Mouse (Mus musculus) MEL (cell line): Measurements from ENCODE around the gene Zfp277.

Experiments used
- CTCF ChIP-seq, 3 experiments: IDR thresholded peaks in 2 of 3; conservative IDR thresholded peaks in 1 of 3; 2 replicates each; pipeline ENCODE4 v1.5.1; 2011 to 2012; ENCODE audit warnings: low read length in 3 of 3, low read depth in 2 of 3, mild to moderate bottlenecking in 2 of 3, improper control_type of control experiment in 1 of 3, inconsistent platforms in 1 of 3, mixed read lengths in 1 of 3, moderate library complexity in 1 of 3; ENCODE audit not compliant: control insufficient read depth in 1 of 3, insufficient read depth in 1 of 3, poor library complexity in 1 of 3, severe bottlenecking in 1 of 3
- EP300 ChIP-seq, 2 experiments: IDR thresholded peaks; 2 replicates each; pipeline ENCODE4 v1.6.1; 2011; ENCODE audit warnings: improper control_type of control experiment in 2 of 2, low read length in 2 of 2, low read depth in 1 of 2, mild to moderate bottlenecking in 1 of 2
- ETS1 ChIP-seq: IDR thresholded peaks from 2 replicates; pipeline ENCODE4 v1.6.1; 2012; ENCODE audit warnings: low read depth, mild to moderate bottlenecking, inconsistent platforms, low read length, improper control_type of control experiment, moderate library complexity
- GATA1 ChIP-seq: IDR thresholded peaks from 2 replicates; pipeline ENCODE4 v1.6.1; 2011; ENCODE audit warnings: low read depth, low read length, improper control_type of control experiment
- HCFC1 ChIP-seq: IDR thresholded peaks from 2 replicates; pipeline ENCODE4 v1.6.1; 2012; ENCODE audit warnings: low read depth, mild to moderate bottlenecking, inconsistent platforms, low read length, improper control_type of control experiment, moderate library complexity
- JUND ChIP-seq: IDR thresholded peaks from 2 replicates; pipeline ENCODE4 v1.6.1; 2011; ENCODE audit warnings: low read depth, mild to moderate bottlenecking, improper control_type of control experiment, low read length
- MAFK ChIP-seq: IDR thresholded peaks from 2 replicates; pipeline ENCODE4 v1.6.1; 2011; ENCODE audit warnings: low read depth, mild to moderate bottlenecking, low read length, improper control_type of control experiment, borderline replicate concordance
- MAX ChIP-seq: IDR thresholded peaks from 2 replicates; pipeline ENCODE4 v1.6.1; 2011; ENCODE audit warnings: low read length, improper control_type of control experiment
- MAZ ChIP-seq: IDR thresholded peaks from 2 replicates; pipeline ENCODE4 v1.6.1; 2012; ENCODE audit warnings: low read depth, mild to moderate bottlenecking, inconsistent platforms, low read length, improper control_type of control experiment
- POLR2A ChIP-seq, 2 experiments: IDR thresholded peaks; 2 replicates each; pipeline ENCODE4 v1.6.1; 2011 to 2012; ENCODE audit warnings: low read length in 2 of 2, mild to moderate bottlenecking in 2 of 2, control low read depth in 1 of 2, improper control_type of control experiment in 1 of 2, low read depth in 1 of 2, moderate library complexity in 1 of 2; ENCODE audit not compliant: control insufficient read depth in 1 of 2, insufficient read depth in 1 of 2, poor library complexity in 1 of 2
- SMC3 ChIP-seq: IDR thresholded peaks from 2 replicates; pipeline ENCODE4 v1.6.1; 2011; ENCODE audit warnings: low read depth, low read length, improper control_type of control experiment
- TAL1 ChIP-seq: IDR thresholded peaks from 2 replicates; pipeline ENCODE4 v1.6.1; 2012; ENCODE audit warnings: mild to moderate bottlenecking, inconsistent platforms, low read length, moderate library complexity, mixed read lengths
- ZC3H11A ChIP-seq: IDR thresholded peaks from 2 replicates; pipeline ENCODE4 v1.6.1; 2012; ENCODE audit warnings: low read depth, mild to moderate bottlenecking, inconsistent platforms, low read length, improper control_type of control experiment
- ZNF384 ChIP-seq: IDR thresholded peaks from 2 replicates; pipeline ENCODE4 v1.6.1; 2012; ENCODE audit warnings: low read depth, mild to moderate bottlenecking, inconsistent platforms, low read length, improper control_type of control experiment

DNA sequence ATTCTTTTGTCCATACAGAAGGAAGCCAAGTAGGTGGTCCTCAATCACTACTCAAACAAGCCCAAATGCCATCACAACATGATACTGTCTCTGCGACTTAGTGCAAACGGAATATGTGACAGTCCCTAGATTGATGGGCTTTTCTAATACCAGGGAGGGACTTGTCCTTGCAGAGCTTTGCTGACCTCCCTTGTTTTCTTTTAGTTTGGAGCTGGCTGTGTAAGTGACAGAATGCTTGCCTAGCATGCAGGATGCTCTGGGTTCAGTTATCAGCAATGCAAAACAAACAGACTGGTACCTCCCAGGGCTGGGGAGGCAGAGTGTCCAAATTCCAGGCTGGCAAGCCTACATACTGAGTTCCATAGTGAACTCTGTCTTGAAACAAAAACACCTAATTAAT is 7.7 kb downstream of the Zfp277 start:
- TF ChIP-seq POLR2A (IDR thresholded peaks at IDR 0.05; ENCODE audit: control insufficient read depth in 1 of 2, insufficient read depth in 1 of 2, low read depth in 1 of 2, low read length in 2 of 2, poor library complexity in 1 of 2) (no peak), MAFK (no peak), ZNF384 (no peak), EP300 (IDR thresholded peaks at IDR 0.05; ENCODE audit: low read depth in 1 of 2, low read length in 2 of 2) (no peak), CTCF (IDR thresholded peaks at IDR 0.05 in 2 of 3, conservative IDR thresholded peaks at IDR 0.05 in 1 of 3; ENCODE audit: control insufficient read depth in 1 of 3, insufficient read depth in 1 of 3, low read depth in 2 of 3, low read length in 3 of 3, poor library complexity in 1 of 3, severe bottlenecking in 1 of 3) (no peak), HCFC1 (no peak), ETS1 (no peak), MAX (no peak), GATA1 (no peak), SMC3 (no peak), MAZ (no peak), TAL1 (no peak), JUND (no peak), ZC3H11A (no peak)
